Mouse (Mus musculus): ENCODE results near the gene Kif22. TPM values are rescaled to one million over a fixed set of nuclear protein-coding genes. Genes with fewer than 3 reads are reported as not detected.

The Kif22 gene
- polyA plus RNA-seq, 1 experiment from 2014 or later: 17.6 TPM

GRCm38 (mm10) chr7:127084794-127085193, 42.5 kb upstream of the Kif22 start:
- no peaks in the 10 kb centered on the region for H3K36me3 ChIP-seq (ENCODE audit: control insufficient read depth, insufficient read depth, low read length)
- H3K4me3 ChIP-seq (ENCODE audit: low read depth, low read length): no peak overlapping the region
- H3K9ac ChIP-seq (ENCODE audit: low read depth, low read length): no peak overlapping the region
- H3K9me3 ChIP-seq (replicated peaks; ENCODE audit: control insufficient read depth, low read length, poor library complexity, severe bottlenecking): no peaks in the 10 kb centered on the region
- no peak for ATAC-seq
- no peaks in the 10 kb centered on the region for H3K27me3 ChIP-seq (ENCODE audit: control insufficient read depth, insufficient read depth, low read depth, low read length)
- no peak overlapping the region for H3K27ac ChIP-seq (ENCODE audit: low read length)
- WGBS: 86% methylated on average over 2 of the region's 2 CpGs
- H3K4me2 ChIP-seq (ENCODE audit: low read length): no peak overlapping the region
- no peaks in the 10 kb centered on the region for H3K4me1 ChIP-seq (ENCODE audit: control insufficient read depth, insufficient read depth, low read length)

- Histone ChIP-seq H3K27ac (ENCODE audit: low read length) (no peak overlapping the region), H3K27me3 (ENCODE audit: control insufficient read depth, insufficient read depth, low read depth, low read length) (no peaks in the 10 kb centered on the region), H3K9ac (ENCODE audit: low read depth, low read length) (no peak overlapping the region), H3K36me3 (ENCODE audit: control insufficient read depth, insufficient read depth, low read length) (no peaks in the 10 kb centered on the region), H3K4me3 (ENCODE audit: low read depth, low read length) (no peak overlapping the region), H3K4me2 (ENCODE audit: low read length) (no peak overlapping the region), H3K9me3 (replicated peaks; ENCODE audit: control insufficient read depth, low read length, poor library complexity, severe bottlenecking) (no peaks in the 10 kb centered on the region), H3K4me1 (ENCODE audit: control insufficient read depth, insufficient read depth, low read length) (no peaks in the 10 kb centered on the region)
- WGBS: 90% methylated on average over 4 of the region's 4 CpGs
- ATAC-seq: no peak
Observed at GRCm38 (mm10) chr7:127083689-127084088, 41.4 kb upstream of the Kif22 start.

- H3K4me1 ChIP-seq (ENCODE audit: control insufficient read depth, insufficient read depth, low read length): no peaks in the 10 kb centered on the region
- no peaks in the 10 kb centered on the region for H3K27me3 ChIP-seq (ENCODE audit: control insufficient read depth, insufficient read depth, low read depth, low read length)
- no peaks in the 10 kb centered on the region for H3K36me3 ChIP-seq (ENCODE audit: control insufficient read depth, insufficient read depth, low read length)
- H3K4me2 ChIP-seq (ENCODE audit: low read length): no peak overlapping the region
- no peaks in the 10 kb centered on the region for H3K9me3 ChIP-seq (replicated peaks; ENCODE audit: control insufficient read depth, low read length, poor library complexity, severe bottlenecking)
- no peak overlapping the region for H3K4me3 ChIP-seq (ENCODE audit: low read depth, low read length)
- ATAC-seq: no peak
- 68% methylated on average over 2 of the region's 2 CpGs for WGBS
- H3K9ac ChIP-seq (ENCODE audit: low read depth, low read length): no peak overlapping the region
- no peak overlapping the region for H3K27ac ChIP-seq (ENCODE audit: low read length)
Observed at GRCm38 (mm10) chr7:127082995-127083394, 40.7 kb upstream of the Kif22 start.

- H3K36me3 ChIP-seq (ENCODE audit: control insufficient read depth, insufficient read depth, low read length): no peaks in the 10 kb centered on the region
- H3K27me3 ChIP-seq (ENCODE audit: control insufficient read depth, insufficient read depth, low read depth, low read length): no peaks in the 10 kb centered on the region
- ATAC-seq: no peak
- 84% methylated on average over 8 of the region's 8 CpGs for WGBS
- no peaks in the 10 kb centered on the region for H3K4me1 ChIP-seq (ENCODE audit: control insufficient read depth, insufficient read depth, low read length)
- H3K27ac ChIP-seq (ENCODE audit: low read length): no peak overlapping the region
- no peak overlapping the region for H3K4me2 ChIP-seq (ENCODE audit: low read length)
- no peaks in the 10 kb centered on the region for H3K9me3 ChIP-seq (replicated peaks; ENCODE audit: control insufficient read depth, low read length, poor library complexity, severe bottlenecking)
- no peak overlapping the region for H3K9ac ChIP-seq (ENCODE audit: low read depth, low read length)
- H3K4me3 ChIP-seq (ENCODE audit: low read depth, low read length): no peak overlapping the region
Observed at GRCm38 (mm10) chr7:127082271-127082670, 40.0 kb upstream of the Kif22 start.

DNA sequence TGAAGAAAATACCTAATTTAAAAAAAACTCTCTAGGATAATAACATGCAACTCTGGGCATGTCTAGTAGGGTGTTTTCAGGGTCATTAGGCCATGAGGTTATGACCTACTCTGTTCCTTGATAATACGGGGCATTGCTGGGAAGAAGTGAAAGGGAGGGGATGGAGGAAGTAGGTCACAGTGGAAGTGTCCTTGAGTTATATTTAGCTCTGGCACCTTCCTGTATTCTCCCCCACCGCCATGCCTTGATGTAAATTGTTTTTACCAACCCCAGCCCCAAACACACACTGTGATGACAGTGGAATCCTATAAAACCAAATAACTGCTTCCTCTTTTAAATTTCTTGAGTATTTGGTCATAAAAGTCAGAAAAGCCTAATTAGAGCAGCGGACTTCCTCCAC, 37.8 kb upstream of the Kif22 start:
- no peak for ATAC-seq
- 83% methylated on average over 3 of the region's 3 CpGs for WGBS
- no peak overlapping the region for H3K9ac ChIP-seq (ENCODE audit: low read depth, low read length)
- no peaks in the 10 kb centered on the region for H3K4me1 ChIP-seq (ENCODE audit: control insufficient read depth, insufficient read depth, low read length)
- H3K36me3 ChIP-seq (ENCODE audit: control insufficient read depth, insufficient read depth, low read length): no peaks in the 10 kb centered on the region
- 0 out of 2 replicates have a peak, but pooled peaks cover 2% of the 10 kb centered on the region for H3K9me3 ChIP-seq (replicated peaks; ENCODE audit: control insufficient read depth, low read length, poor library complexity, severe bottlenecking)
- H3K27ac ChIP-seq (ENCODE audit: low read length): no peak overlapping the region
- H3K27me3 ChIP-seq (ENCODE audit: control insufficient read depth, insufficient read depth, low read depth, low read length): no peaks in the 10 kb centered on the region
- no peak overlapping the region for H3K4me2 ChIP-seq (ENCODE audit: low read length)
- no peak overlapping the region for H3K4me3 ChIP-seq (ENCODE audit: low read depth, low read length)

DNA sequence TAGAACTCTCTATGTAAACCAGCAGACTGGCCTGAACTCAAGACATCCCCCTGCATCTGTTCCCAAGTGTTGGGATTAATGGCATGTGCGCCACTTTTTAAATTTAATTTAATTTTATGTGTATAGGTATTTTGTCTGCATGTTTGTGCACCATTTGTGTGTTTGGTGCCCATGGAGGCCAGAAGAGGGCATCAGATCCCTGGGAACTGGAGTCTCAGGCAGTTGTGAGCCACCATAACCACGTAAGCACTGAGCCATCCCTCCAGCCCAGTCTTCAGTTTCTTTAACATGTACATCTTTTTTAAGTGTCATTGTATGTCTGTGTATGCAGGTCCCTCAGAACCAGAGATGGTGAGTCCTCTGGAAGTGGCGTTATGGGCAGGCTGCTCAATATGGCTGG, 35.4 kb upstream of the Kif22 start:
- no peak overlapping the region for H3K4me3 ChIP-seq (ENCODE audit: low read depth, low read length)
- no peak overlapping the region for H3K4me2 ChIP-seq (ENCODE audit: low read length)
- 86% methylated on average over 3 of the region's 3 CpGs for WGBS
- no peaks in the 10 kb centered on the region for H3K27me3 ChIP-seq (ENCODE audit: control insufficient read depth, insufficient read depth, low read depth, low read length)
- H3K9me3 ChIP-seq (replicated peaks; ENCODE audit: control insufficient read depth, low read length, poor library complexity, severe bottlenecking): 0 out of 2 replicates have a peak, but pooled peaks cover 2% of the 10 kb centered on the region
- H3K9ac ChIP-seq (ENCODE audit: low read depth, low read length): no peak overlapping the region
- H3K27ac ChIP-seq (ENCODE audit: low read length): no peak overlapping the region
- H3K36me3 ChIP-seq (ENCODE audit: control insufficient read depth, insufficient read depth, low read length): no peaks in the 10 kb centered on the region
- H3K4me1 ChIP-seq (ENCODE audit: control insufficient read depth, insufficient read depth, low read length): no peaks in the 10 kb centered on the region
- no peak for ATAC-seq

GRCm38 (mm10) chr7:127076188-127076587, 33.9 kb upstream of the Kif22 start:
- Histone ChIP-seq H3K27ac (ENCODE audit: low read length) (no peak overlapping the region), H3K4me2 (ENCODE audit: low read length) (no peak overlapping the region), H3K9me3 (replicated peaks; ENCODE audit: control insufficient read depth, low read length, poor library complexity, severe bottlenecking) (0 out of 2 replicates have a peak, but pooled peaks cover 2% of the 10 kb centered on the region), H3K4me3 (ENCODE audit: low read depth, low read length) (no peak overlapping the region), H3K36me3 (ENCODE audit: control insufficient read depth, insufficient read depth, low read length) (no peaks in the 10 kb centered on the region), H3K9ac (ENCODE audit: low read depth, low read length) (no peak overlapping the region), H3K4me1 (ENCODE audit: control insufficient read depth, insufficient read depth, low read length) (no peaks in the 10 kb centered on the region), H3K27me3 (ENCODE audit: control insufficient read depth, insufficient read depth, low read depth, low read length) (no peaks in the 10 kb centered on the region)
- 94% methylated on average over 5 of the region's 5 CpGs for WGBS
- no peak for ATAC-seq

- no peaks in the 10 kb centered on the region for H3K4me1 ChIP-seq (ENCODE audit: control insufficient read depth, insufficient read depth, low read length)
- no peaks in the 10 kb centered on the region for H3K36me3 ChIP-seq (ENCODE audit: control insufficient read depth, insufficient read depth, low read length)
- no peak overlapping the region for H3K4me3 ChIP-seq (ENCODE audit: low read depth, low read length)
- WGBS: 86% methylated on average over 4 of the region's 4 CpGs
- ATAC-seq: no peak
- H3K27me3 ChIP-seq (ENCODE audit: control insufficient read depth, insufficient read depth, low read depth, low read length): no peaks in the 10 kb centered on the region
- H3K9me3 ChIP-seq (replicated peaks; ENCODE audit: control insufficient read depth, low read length, poor library complexity, severe bottlenecking): 0 out of 2 replicates have a peak, but pooled peaks cover 2% of the 10 kb centered on the region
- H3K9ac ChIP-seq (ENCODE audit: low read depth, low read length): no peak overlapping the region
- H3K27ac ChIP-seq (ENCODE audit: low read length): no peak overlapping the region
- no peak overlapping the region for H3K4me2 ChIP-seq (ENCODE audit: low read length)
Observed at GRCm38 (mm10) chr7:127073221-127073620, 30.9 kb upstream of the Kif22 start.

DNA sequence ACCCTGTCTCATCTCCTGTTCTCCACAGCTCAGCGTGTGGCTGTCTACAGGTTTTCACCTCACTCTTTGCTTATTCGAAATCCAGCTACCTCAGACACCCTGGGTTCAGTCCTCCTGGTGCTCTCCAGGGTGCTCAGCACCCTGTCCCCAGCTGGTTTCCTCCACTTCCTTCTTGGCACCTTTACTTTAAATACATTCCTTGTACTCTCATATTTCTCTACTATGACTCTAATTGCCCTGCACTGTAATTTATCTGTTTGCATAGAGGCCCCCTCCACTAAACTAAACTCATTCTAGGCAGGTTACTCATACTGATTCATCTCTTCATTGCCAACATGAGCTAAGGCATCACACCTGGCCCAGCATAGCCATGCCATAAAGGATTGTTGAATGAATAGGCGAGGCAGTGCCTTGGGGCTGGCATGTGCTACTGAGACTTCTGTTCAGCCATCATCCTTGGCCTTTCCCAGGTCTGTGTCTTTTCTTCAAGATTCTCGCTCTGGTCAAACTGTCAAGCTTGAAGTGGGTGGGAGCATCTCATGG, 28.7 kb upstream of the Kif22 start:
- Histone ChIP-seq H3K27ac (ENCODE audit: low read length) (no peak overlapping the region), H3K4me3 (ENCODE audit: low read depth, low read length) (no peak overlapping the region), H3K9ac (ENCODE audit: low read depth, low read length) (no peak overlapping the region), H3K36me3 (ENCODE audit: control insufficient read depth, insufficient read depth, low read length) (no peaks in the 10 kb centered on the region), H3K4me2 (ENCODE audit: low read length) (no peak overlapping the region), H3K4me1 (ENCODE audit: control insufficient read depth, insufficient read depth, low read length) (no peaks in the 10 kb centered on the region), H3K27me3 (ENCODE audit: control insufficient read depth, insufficient read depth, low read depth, low read length) (no peaks in the 10 kb centered on the region), H3K9me3 (replicated peaks; ENCODE audit: control insufficient read depth, low read length, poor library complexity, severe bottlenecking) (0 out of 2 replicates have a peak, but pooled peaks cover 2% of the 10 kb centered on the region)
- ATAC-seq: no peak
- 72% methylated on average over 4 of the region's 4 CpGs for WGBS
